Mouse (Mus musculus) kidney, postnatal 0 days (tissue): ENCODE results near the gene Fgf11. TPM values are rescaled to one million over a fixed set of nuclear protein-coding genes. Genes with fewer than 3 reads are reported as not detected.

Experiments
- ATAC-seq: fragments of 200-750 bp; cut with Nextera tagmentation; replicated peaks from 2 replicates; pipeline ENCODE4 v1.8.0; 2017; ENCODE audit warnings: low read depth, moderate number of reproducible peaks, moderate TSS enrichment, moderate library complexity; ENCODE audit not compliant: low FRiP score
- DNase-seq: peaks from one replicate; pipeline ENCODE4 v3.0.0-alpha.2; 2016; ENCODE audit warnings: low spot score
- H3K27ac ChIP-seq: fragments of 300-500 bp; sonication (generic); 2 replicates; pipeline ENCODE4 v1.5.1; 2014; ENCODE audit warnings: mild to moderate bottlenecking
- H3K27me3 ChIP-seq: fragments of 300-500 bp; sonication (generic); 2 replicates; pipeline ENCODE4 v1.6.1; 2014; ENCODE audit warnings: low read length, mixed read lengths; ENCODE audit not compliant: insufficient read depth
- H3K36me3 ChIP-seq: fragments of 300-500 bp; sonication (generic); 2 replicates; pipeline ENCODE4 v1.6.1; 2014; ENCODE audit warnings: low read length, mixed read lengths; ENCODE audit not compliant: insufficient read depth
- H3K4me1 ChIP-seq: fragments of 300-500 bp; sonication (generic); replicated peaks from 2 replicates; pipeline ENCODE4 v1.6.1; 2014; ENCODE audit warnings: antibody characterized with exemption, low read length, mixed read lengths; ENCODE audit not compliant: insufficient read depth
- H3K4me2 ChIP-seq: fragments of 300-500 bp; sonication (generic); 2 replicates; pipeline ENCODE4 v1.6.1; 2014; ENCODE audit warnings: mild to moderate bottlenecking, low read length, moderate library complexity, mixed read lengths
- H3K4me3 ChIP-seq: fragments of 300-500 bp; sonication (generic); replicated peaks from 2 replicates; pipeline ENCODE4 v1.5.1; 2014; ENCODE audit warnings: low read depth, low read length
- H3K9ac ChIP-seq: fragments of 300-500 bp; sonication (generic); 2 replicates; pipeline ENCODE4 v1.6.1; 2014; ENCODE audit warnings: low read depth, low read length
- H3K9me3 ChIP-seq: fragments of 300-500 bp; sonication (generic); replicated peaks from 2 replicates; pipeline ENCODE4 v1.6.1; 2016; ENCODE audit warnings: low read length, inconsistent platforms, mixed read lengths
- CTCF ChIP-seq: IDR thresholded peaks from 2 replicates; pipeline ENCODE4 v1.5.1; 2016; ENCODE audit warnings: antibody characterized with exemption, low read depth, mild to moderate bottlenecking, moderate library complexity
- WGBS: fragments of 180-500 bp; shearing (Covaris S2); extraction: QIAGEN DNeasy Blood & Tissue Kit; methylation state at CpG from one replicate; pipeline ENCODE4 v1.1.7; 2014; 5-methylcytosine and 5-hydroxymethylcytosine counted together
- polyA plus RNA-seq: library from polyadenylated mRNA; unstranded; fragments of >200 nt; fragmentation: Nextera tagmentation; extraction: Ambion mirVana; gene quantifications from 2 replicates; pipeline ENCODE4 v1.2.1, GENCODE M21; 2015

Fgf11 gene
- polyA plus RNA-seq, 1 experiment from 2014 or later, result 0.63 TPM

DNA sequence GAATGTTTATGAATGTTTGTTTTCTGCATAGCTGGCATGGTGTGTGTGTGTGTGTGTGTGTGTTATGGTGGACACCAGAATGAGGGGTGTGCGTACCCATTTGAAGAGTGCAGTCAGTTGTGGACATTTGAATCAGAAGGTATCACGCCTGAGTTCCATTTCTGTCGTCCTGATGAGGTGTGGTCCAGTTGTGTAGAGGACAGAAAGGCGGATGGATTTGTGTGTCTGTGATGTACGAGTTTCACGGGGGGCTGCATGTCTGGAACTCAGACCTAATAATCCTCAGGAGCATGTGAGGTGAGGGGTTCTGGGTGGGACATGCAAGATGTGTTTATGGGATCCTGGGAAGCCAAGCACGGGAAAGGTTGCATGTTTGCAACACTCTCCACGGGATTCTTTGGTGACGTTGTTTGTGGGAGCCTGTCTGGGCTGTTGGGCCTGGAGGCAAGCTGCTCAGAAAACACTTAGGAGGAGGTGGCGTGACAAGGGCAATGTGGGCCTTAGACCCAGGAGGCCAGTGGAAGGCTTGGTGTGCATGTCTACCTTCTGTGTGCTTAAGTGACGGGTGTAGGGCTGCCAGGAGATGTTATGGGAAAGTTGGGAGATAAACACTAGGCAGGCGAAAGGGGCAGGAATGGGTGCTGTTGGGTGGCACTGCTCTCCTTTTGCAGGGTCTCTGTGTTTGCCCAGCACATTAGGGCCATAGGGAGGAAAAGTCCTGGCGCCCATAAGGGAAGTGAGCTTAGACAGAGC lies 34.6 kb downstream of the Fgf11 start:
- Histone ChIP-seq H3K36me3 (no peaks in the 10 kb centered on the region), H3K27ac (peak overlapping the region; percentile 95), H3K4me1 (peaks cover 12% of the 10 kb centered on the region; the same call in 1 of the 2 replicates), H3K9me3 (no peaks in the 10 kb centered on the region), H3K9ac (peak overlapping the region; percentile 99), H3K4me2 (peak overlapping the region; percentile 84), H3K4me3 (peak overlapping the region; percentile 95), H3K27me3 (no peaks in the 10 kb centered on the region)
- no peak for ATAC-seq
- TF ChIP-seq CTCF, result no peak
- DNase-seq, result no peak
- 51% methylated on average over 13 of the region's 13 CpGs for WGBS

DNA sequence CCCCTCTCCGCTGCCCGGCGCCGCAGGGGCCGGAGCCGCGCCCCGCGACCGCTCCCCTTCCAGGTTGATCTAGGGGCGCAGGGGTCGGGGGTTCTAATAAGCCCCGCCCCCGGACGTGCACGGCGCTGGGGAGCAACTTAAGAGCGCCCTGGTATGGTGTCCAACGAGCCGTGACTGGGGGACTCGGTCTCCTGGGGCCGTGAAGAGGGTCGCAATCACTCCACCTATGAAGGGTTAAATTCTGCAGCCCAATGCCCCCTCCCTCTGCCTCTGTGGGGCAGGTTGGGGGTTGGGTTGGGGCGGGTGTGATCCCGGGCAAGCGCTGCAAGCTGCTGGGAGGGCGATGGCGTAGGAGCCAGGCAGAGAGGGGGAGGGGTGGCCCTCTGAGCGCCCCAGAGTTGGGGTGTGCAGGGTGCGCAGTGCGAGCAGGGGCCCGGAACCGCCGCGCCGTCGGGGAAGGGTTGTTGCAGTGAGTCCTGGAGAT lies 35.5 kb downstream of the Fgf11 start:
- H3K27me3 ChIP-seq, result no peaks in the 10 kb centered on the region
- TF ChIP-seq CTCF, result no peak
- peaks cover 12% of the 10 kb centered on the region; the same call in 1 of the 2 replicates for H3K4me1 ChIP-seq
- 1% methylated on average over 37 of the region's 37 CpGs for WGBS
- H3K36me3 ChIP-seq, result no peaks in the 10 kb centered on the region
- peak overlapping the region; percentile 95 for H3K27ac ChIP-seq
- H3K4me2 ChIP-seq, result peak overlapping the region; percentile 84
- H3K9me3 ChIP-seq, result no peaks in the 10 kb centered on the region
- DNase-seq (peak; percentile 60), ATAC-seq (peak; percentile 67)
- peak overlapping the region; percentile 99 for H3K9ac ChIP-seq
- peak overlapping the region; percentile 95 for H3K4me3 ChIP-seq

DNA sequence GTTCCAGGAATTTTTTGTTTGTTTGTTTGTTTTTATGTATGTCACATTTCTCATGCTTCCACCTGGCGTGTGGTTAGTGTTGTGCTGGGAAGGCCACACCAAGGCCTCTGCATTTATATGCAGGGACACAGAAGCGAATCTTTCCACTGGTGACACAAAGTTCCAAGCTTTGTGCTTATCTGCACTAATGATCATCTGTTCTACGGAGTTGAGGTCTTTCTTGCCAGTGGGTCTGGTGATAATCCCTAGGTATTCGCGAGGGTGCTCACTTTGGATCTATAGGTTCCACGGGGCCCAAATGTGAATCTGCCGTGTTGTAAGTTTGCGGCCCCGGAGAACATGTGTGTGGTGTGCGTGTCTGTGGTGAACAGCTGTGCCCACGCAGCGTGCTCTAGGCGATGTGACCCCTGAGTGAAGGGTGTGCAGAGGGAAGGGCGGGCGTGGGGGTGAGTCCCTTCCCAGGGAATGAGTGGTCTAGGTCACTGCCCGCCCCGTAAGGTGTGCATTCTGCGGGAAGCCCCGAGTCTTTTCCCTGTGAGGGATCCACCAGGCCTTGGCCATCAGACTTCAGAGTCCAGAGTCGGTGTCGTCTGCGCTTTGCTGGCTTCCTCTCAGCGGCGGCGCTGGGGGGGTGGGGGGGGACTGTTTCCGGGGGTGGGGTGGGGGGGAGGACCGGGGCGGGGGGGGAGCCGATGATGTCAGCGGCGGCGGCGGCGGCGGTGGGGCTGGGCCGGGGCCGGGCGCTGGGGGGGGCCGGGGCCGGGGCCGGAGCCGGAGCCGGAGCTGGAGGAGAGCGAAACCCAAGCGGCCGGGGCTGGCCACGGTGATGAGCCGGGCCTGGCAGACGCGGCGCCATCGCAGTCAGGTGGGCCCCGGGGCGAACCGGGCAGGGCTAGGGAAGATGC lies 36.2 kb downstream of the Fgf11 start, which contains the start of gene Zbtb4:
Zbtb4 (plus strand) TSS at position 692 of the 905 bp plus-strand sequence.
- H3K27ac ChIP-seq, result peak within 1 kb of the TSS; percentile 95
- no peaks in the 10 kb centered on the region for H3K36me3 ChIP-seq
- TF ChIP-seq CTCF, result no peak
- H3K4me2 ChIP-seq, result peak within 1 kb of the TSS; percentile 84
- 18% methylated on average over 37 of the region's 55 CpGs for WGBS
- peaks cover 13% of the 10 kb centered on the region; the same call in 1 of the 2 replicates for H3K4me1 ChIP-seq
- H3K4me3 ChIP-seq, result peak within 1 kb of the TSS; percentile 95
- H3K9me3 ChIP-seq, result no peaks in the 10 kb centered on the region
- H3K9ac ChIP-seq, result peak within 1 kb of the TSS; percentile 99
- ATAC-seq, result peak; percentile 41
- peak; percentile 52 for DNase-seq
- no peaks in the 10 kb centered on the region for H3K27me3 ChIP-seq

DNA sequence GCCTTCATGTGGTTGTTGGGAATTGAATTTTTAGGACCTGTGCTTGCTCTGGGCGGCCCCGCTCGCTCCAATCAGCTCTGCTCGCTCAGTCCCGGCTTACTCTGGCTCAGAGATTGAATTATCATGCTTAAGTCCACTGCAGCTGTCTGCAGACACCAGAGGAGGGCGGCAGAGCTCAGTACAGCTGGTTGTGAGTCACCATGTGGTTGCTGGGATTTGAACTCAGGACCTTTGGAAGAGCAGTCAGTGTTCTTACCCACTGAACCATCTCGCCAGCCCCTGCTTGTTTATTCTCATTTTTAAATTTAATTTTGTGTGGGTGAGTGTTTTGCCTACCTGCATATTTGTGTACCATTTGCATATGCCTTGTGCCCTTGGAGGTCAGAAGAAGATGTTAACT lies 38.1 kb downstream of the Fgf11 start:
- no peak overlapping the region for H3K4me3 ChIP-seq
- 68% methylated on average over 7 of the region's 7 CpGs for WGBS
- H3K9me3 ChIP-seq, result no peaks in the 10 kb centered on the region
- H3K4me1 ChIP-seq, result peaks cover 23% of the 10 kb centered on the region; the same call in 1 of the 2 replicates
- H3K9ac ChIP-seq, result no peak overlapping the region
- DNase-seq (peak; percentile 21), ATAC-seq (no peak)
- TF ChIP-seq CTCF, result peak; percentile 54
- H3K27ac ChIP-seq, result no peak overlapping the region
- no peaks in the 10 kb centered on the region for H3K27me3 ChIP-seq
- no peak overlapping the region for H3K4me2 ChIP-seq
- no peaks in the 10 kb centered on the region for H3K36me3 ChIP-seq

DNA sequence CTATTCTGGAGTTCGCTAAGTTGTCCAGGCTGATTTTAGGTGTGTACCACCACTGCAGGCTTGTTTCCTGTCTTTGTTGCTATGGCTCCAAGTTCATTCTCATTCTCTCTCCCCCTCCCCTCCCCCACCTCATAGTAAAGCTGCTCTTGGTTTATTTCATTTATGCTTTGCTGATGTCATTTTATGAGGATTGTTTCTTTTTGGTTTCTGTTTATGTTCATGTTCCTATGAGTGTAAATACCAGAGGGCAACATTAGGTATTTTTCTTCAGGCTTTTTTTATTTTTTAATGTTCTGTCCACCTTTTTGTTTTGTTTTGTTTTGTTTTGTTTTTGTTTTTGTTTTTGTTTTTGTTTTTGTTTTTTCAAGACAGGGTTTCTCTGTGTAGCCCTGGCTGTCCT lies 39.8 kb downstream of the Fgf11 start, which contains the start of gene Slc35g3:
Slc35g3 (minus strand) TSS at position 101 of the 400 bp plus-strand sequence.
- no peaks in the 10 kb centered on the region for H3K36me3 ChIP-seq
- no peak within 1 kb of the TSS for H3K4me3 ChIP-seq
- H3K4me1 ChIP-seq, result peaks cover 15% of the 10 kb centered on the region; the same call in 1 of the 2 replicates
- ATAC-seq (no peak), DNase-seq (no peak)
- H3K27ac ChIP-seq, result no peak within 1 kb of the TSS
- no peaks in the 10 kb centered on the region for H3K9me3 ChIP-seq
- TF ChIP-seq CTCF, result no peak
- no peak within 1 kb of the TSS for H3K4me2 ChIP-seq
- WGBS, result 64% methylated on average over 1 of the region's 1 CpGs
- H3K27me3 ChIP-seq, result no peaks in the 10 kb centered on the region
- no peak within 1 kb of the TSS for H3K9ac ChIP-seq

DNA sequence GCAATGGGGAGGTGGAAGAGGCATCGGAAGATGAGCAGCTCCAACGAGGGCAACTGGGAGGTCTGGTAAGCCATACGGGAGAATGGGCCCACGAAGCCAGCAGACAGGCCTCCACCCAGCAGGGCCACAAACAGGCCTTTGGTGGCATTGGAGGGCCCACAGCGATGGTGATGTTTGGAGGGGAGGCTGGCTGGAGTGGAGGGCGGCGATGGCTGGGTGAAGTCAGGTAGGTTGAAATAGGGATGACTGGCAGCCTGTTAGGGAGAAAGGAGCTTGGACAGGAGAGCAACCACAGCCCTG lies 40.8 kb downstream of the Fgf11 start:
- ATAC-seq, result no peak
- Histone ChIP-seq H3K9ac (no peak overlapping the region), H3K4me3 (no peak overlapping the region)

More for the DNA sequence above, 40.8 kb downstream of the Fgf11 start:
- no peak for DNase-seq
- H3K27ac ChIP-seq, result no peak overlapping the region
- peaks cover 15% of the 10 kb centered on the region; the same call in 1 of the 2 replicates for H3K4me1 ChIP-seq
- H3K36me3 ChIP-seq, result no peaks in the 10 kb centered on the region
- 94% methylated on average over 7 of the region's 7 CpGs for WGBS
- no peak for TF ChIP-seq CTCF
- no peaks in the 10 kb centered on the region for H3K9me3 ChIP-seq
- no peaks in the 10 kb centered on the region for H3K27me3 ChIP-seq
- no peak overlapping the region for H3K4me2 ChIP-seq
